Mouse (Mus musculus): ENCODE measurements around the gene Prkg1.
A peak's percentile ranks its signal among the peaks of the same experiment; 100 is the strongest.

Prkg1 gene

DNA sequence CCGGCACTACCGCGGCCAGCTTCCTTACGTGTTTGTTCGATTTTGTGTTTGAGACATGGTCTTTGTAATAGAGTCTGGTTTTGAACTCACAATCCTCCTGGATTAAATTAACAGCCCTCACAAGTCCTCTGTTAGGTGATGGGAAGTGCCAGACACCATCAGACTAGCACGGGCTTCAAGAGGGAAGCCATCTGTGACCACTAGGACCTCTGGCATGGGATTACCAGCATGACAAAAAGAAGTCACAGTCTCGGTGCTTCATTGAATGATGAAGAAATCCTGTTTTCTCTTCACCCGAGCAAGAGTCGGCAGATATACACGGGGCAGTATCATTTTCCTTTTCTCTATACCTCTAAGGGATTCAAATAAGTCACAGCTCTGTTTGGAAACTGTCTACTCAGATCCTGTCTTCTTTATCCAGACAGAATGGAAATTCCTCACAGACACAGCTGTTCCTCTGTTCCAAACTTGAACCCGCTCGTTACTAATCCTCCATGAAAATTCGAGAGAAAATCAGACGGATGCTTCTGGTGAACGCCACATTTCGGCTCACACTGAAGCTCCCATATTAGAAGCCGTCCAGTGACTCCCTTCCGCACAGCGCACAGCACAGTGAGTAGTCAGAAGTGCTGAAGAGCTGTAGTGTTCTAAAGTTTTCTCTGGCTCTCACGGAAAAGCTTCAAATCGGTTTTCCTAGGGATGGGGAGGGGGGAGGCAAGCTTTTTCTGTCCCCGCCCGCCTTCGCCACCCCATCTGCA lies 690.7 kb downstream of the Prkg1 start:
- DNase-seq (ENCODE audit: low read depth, low spot score): no peak

DNA sequence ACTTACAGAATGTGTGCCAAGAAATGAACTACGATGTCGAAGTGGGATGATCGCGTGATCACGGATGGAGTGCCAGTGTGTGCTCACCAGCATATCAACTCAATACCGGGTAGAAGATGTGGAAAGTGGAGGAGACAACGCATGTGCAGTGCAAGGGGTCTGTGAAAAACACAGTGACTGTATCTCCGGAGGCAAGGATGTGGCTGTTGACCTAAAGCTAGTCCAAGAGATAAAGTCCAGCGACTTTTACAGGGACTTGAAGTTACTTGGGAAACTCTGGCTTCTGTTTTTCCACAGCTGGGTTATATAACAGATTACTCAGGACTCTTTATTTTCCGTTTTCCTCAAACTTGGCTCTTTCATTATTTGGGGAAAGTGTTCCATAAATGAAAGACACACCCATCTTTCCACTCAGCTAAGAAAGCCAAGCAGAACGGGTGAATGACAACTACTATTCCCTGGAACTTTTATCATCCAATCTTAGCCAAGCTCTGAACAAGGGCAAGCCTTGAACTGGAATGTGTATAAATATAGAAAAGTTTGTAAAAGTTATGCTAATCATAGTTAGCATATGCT lies 699.5 kb downstream of the Prkg1 start:
- no peak for DNase-seq (ENCODE audit: low read depth, low spot score)

DNA sequence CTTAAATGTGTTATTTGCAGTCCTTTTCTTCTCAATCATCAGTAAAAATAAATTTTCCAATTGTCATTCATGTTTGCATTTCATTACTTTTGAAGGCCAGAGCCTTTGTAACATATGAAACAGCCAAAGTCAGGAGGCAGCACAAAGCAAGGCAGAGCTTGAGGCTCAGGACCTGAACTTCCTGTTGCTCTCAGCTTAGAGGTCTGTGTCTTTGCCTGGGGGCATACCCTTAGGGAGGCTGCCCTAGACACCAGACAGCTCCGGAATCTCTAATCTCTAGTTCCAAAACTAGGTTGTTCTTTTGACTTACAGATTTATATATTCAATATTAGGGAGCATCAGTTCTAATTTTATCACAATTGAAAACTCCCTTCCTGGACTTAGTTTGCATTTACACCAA lies 700.1 kb downstream of the Prkg1 start:
- no peak for DNase-seq (ENCODE audit: low read depth, low spot score)

DNA sequence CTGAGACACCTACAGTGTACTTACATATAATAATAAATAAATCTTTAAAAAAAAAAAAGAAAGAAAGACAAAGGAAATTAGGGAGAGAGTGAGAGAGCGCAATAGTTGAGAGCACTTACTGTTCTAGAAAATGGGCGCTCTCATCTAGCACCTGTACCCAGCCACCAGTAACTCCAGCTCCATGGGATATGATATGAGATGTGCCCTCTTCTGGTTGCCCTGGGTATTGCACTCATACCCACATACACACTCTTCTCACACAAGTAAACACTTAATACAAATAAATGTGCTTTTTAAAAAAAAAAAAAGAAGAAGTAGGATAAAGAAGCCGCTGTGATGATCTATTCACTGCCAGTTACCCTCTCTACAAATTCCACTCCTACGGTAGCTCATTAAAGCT lies 718.2 kb downstream of the Prkg1 start:
- peak; percentile 2 for DNase-seq (ENCODE audit: low read depth, low spot score)

DNA sequence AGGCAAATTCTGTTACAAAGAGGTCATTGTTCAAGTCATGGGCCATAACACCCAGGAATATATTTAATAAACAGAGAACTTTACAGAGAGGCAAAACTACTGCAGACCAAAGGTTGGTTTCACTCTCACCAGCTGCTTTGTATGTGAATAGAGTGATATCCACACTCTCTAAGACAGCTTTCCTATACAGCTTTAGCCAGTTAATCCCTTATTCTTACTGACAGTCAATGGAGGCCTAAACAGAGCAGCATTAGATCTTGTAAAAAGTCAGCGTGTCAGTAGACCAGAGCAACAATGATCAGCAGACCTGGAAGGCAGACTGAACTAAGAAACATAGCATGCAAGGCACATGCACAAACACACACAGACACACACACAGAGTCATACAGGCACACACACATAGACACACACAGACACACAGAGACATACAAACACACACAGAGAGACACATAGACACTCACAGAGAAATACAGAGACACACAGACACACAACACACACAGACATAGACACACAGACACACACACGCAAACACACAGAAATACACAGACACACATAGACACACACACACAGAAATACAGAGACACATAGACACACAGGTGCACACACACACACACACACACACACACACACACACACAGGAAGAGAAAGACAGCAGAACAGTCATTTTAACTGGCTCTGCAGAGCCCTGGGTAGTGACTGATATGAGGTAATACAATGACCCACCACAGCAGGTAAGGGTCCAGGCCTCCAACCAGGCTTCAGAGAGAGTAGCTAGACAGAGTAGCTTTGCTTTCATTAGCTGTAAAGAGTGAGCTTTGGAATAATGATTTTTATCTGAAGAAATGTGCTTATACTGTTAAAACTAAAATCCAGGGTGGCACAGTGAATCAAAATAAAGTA lies 723.6 kb downstream of the Prkg1 start:
- DNase-seq (ENCODE audit: low read depth, low spot score): no peak

DNA sequence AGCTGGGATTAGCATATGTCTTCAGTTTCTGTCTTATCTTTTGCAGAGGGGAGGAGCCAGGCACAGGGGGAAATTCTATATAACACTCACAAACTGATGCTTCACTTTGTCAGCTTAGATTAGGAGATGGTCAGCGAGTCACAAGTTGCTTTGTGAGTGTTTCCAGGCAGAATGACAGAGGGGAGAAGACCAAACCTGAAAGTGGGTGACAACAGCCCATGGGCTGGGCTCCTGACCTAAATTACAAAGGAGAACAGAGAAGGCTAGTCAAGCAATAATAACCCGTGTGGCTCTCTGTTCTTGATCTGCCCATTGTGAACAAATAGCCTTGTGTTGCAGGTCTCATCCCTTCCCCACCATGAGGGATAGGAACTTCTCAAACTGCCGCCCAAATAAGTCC lies 725.9 kb downstream of the Prkg1 start:
- no peak for DNase-seq (ENCODE audit: low read depth, low spot score)

DNA sequence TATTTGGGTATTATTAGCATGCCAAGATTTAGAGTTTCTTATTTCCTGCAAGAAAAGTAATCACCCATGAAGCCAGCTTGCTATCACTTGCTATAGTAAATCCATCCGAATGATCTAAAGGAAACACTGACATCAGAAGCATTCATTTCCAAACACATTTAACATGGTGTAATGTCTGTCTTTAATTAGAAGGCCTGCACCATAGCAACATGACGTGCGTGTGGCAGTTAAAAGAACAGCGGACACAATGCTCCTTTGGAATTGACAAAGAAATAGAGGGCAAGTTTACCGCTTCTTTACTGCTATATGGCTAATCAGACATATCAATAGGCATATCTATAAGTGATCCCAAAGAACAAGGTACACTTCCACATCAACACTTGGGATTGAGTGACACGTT lies 733.2 kb downstream of the Prkg1 start:
- no peak for DNase-seq (ENCODE audit: low read depth, low spot score)

DNA sequence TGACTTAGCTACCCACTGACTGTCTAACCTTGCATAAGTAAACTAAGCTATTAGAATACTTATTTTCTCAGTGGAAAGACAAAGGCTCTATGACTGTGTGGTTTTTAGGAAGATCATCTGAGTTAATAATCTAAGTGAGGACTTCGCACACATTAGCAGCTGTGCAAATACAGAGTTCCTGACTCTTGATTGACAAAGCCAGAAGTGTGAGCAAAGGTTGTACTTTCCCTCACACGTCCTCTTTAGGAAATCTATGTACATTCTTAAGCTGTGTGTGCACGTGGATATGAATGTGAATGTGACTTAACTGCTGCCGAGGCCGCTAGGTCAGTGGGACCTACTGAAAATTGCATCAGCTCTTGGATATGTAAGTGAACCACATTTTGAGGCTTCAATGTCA lies 738.0 kb downstream of the Prkg1 start:
- no peak for DNase-seq (ENCODE audit: low read depth, low spot score)

DNA sequence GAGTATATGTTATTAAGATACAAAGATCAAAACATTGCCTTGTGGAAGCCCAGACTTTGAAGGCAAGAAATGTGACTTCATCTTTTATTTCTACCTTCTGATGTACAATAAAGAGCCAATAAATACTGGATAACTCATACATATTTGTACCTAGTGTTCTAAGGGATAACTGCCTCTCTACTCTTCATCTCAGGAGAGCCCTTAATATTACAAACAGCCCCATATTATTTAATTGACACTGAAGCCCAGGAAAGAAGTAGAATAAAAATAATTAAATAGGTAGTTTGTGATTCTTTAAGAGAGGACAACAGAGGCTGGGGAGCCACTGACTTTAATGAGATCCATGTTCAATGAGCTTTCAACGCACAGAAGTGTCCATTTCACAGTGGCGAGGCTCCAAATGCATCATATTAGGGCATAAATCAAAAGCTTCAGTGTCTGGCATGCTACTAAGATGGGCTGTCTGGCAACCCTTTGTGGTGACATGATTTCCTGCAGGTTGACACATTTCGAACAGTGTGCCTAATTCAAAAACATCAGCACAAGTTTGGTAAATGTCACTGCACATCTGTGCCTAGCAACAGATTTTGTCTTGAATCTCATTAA lies 753.2 kb downstream of the Prkg1 start:
- no peak for DNase-seq (ENCODE audit: low read depth, low spot score)

DNA sequence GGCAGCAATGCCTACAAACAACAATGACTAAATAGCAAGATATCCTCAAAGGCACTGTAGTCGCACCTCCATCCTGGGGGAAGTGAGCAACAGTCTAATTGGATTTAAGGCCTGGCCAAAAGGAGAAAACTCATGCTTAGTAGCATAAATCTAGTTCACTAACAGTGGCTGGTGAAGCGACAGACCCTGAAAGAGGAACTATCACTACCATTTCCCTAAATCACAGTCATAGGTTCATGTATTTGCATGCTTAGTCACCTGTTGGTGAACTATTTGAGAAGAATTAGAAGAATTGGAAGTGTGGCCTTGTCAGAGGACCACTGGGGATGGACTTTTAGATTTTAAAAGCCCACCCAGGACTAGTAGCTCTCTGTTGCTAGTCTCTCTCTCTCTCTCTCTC lies 766.3 kb downstream of the Prkg1 start:
- peak; percentile 1 for DNase-seq (ENCODE audit: low read depth, low spot score)

DNA sequence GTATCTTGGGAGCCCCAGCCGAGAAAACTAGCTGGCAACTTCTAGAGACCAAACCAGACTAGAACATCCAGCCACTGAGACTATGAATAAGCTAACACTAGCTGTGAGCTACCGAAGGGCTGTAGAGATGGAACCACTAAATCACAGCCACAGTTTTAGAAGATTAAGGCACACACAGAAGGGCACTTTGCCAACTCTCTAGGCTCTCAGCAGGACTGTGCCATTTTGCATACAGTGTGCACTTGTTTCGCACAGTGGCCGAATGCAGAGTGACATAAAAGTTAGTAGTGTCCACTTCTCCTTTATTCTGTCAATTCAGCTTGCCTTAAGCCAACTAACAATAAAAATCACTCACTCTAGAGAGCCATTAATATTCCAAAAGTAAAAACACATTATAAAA lies 774.4 kb downstream of the Prkg1 start:
- no peak for DNase-seq (ENCODE audit: low read depth, low spot score)

DNA sequence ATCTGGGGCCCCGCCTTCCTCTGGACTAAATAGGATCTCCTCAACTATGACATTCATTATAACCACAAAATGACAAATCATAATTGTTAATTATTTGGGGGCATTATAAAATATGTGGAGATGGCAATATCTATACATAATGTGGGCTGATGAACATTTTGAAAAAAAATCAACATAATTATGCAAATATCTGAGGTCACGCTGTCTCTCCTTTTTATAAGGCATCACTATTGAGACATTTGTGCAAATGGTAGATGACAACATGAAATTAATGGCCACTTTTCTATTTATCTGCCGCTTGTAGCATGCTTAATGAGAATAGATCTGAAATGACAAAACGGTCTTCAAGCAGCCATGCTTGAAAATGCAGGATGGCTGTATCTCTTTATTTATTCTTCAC lies 782.4 kb downstream of the Prkg1 start:
- DNase-seq (ENCODE audit: low read depth, low spot score): no peak

DNA sequence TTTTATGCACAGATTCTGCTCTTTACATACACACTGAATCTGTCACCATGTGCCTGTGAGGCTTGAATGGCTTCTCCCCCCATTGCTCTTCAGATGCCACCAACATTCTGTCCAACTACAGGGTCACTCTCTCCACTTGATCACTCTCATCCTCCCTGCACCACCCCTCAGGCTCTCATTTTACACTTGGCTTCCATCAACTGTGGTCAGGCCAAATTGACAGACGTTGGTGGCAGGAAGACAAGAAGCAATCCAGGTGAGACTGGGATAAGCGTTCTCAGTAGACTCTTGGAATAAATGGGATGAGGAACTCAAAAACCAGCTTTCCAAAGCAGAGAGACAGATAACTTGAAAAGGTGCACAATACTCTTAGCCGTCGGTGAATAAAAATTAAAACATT lies 786.7 kb downstream of the Prkg1 start:
- DNase-seq (ENCODE audit: low read depth, low spot score): no peak

DNA sequence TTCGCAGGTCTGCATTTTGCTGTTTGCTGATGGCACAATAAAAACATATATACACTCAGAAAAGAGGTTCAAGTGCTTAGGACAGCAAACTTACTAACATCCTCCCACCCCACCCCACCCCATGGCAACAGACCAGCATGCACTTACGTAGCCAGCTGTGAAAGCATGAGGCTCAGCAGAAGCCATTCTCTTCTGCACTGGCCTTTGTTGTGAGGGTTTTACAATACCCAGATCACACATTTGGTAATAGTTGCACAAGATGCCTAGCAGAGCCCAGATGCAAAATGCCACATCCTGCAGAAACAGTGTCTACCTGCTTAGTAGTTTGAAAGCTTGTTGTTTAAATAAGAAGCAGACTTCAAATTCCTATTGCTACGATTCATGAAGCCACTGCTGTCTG lies 814.2 kb downstream of the Prkg1 start:
- DNase-seq (ENCODE audit: low read depth, low spot score): no peak

DNA sequence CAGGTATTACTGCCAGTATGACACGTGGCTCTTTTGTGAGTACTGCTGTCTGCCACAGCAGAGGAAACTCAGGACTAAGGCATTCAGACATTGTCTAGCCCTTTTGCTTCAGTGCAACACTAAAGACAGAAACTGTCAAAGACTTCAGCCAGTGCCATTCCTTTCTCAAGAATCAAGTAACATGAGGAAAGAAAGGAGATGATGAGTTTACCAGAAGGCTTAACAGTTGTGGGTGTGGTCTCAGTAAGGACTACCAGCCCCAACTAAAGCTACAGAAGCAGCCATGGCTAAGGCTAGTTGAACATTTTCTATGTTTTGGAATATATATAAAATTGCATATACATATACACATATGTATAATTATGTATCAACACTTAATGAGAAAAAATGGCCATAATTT lies 816.6 kb downstream of the Prkg1 start:
- DNase-seq (ENCODE audit: low read depth, low spot score): no peak

DNA sequence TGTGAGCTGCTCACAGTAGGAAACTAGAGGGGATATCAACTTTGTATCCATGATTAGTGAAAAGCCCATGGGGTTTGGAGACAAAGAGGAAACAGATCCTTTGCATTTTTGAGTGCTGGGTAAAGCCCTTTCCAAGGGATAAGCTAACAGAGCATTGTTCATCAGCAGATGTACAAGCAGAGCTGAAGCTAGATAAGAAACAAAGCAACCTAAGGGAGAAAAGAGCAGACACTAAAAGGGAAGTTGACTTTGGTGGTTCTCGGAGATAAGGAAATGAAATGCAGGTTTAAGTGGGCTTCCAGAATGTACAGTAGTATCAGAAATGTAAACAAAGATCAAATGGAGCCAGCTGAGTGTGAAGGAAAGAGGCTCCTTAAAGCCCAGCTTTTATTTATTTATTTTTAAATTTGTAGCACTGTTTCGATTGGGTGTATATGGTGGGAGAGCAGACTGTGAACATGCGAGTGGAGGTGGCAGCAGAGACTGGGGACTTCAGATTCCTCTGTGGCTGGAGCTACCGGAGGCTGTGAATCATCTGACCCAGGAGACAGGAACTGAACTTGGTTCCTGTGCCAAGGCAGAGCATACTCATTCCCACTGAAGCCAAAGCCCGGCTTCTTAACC lies 822.4 kb downstream of the Prkg1 start:
- DNase-seq (ENCODE audit: low read depth, low spot score): no peak

DNA sequence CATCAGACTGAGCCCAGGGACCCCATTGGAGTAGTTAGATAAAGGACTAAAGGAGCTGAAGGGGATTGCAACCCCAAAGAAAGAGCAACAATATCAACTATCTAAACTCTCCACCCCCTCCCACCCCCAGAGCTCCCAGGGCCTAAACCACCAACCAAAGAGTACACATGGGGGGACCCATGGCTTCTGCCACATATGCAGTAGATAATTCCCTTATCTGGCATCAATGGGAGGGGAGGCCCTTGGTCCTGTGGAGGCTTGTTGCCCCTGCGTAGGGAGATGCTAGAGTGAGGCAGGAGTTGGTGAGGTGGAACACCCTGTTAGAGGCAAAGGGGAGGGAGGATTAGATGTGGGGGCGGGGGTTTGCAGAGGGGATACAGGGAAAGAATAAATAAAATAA lies 826.8 kb downstream of the Prkg1 start:
- DNase-seq (ENCODE audit: low read depth, low spot score): no peak

DNA sequence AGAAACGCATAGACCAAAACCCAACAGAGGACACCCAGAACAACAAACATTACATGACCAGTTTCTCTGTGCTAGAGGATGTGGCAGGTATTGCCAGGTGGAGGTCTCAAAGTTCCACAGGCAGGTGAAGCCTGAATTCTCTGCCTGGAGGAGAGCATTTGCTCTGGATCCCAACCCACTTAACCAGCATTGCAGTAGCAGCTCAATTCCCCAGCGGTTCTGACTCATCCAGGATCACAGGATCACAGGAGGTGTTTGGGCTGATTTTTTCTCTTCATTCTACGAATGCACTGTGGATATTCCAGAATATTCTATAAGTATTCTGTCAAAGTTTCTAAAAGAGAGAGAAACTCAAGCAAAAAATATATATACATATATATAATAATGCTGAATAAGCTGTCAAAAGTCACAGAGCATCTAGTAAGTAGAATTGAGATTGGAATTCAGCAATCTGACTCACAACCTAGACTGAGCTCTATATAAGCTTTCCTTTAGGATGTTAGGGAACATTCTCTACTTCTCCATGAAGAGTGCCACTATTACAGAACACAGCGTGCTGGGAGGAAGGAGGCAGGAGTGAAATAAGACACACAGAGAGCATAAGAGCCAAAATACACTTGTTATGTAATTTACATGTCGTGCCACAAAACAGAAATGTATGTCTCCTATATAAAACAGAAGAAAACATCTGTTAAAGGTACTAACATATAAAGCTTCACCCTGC lies 833.2 kb downstream of the Prkg1 start:
- DNase-seq (ENCODE audit: low read depth, low spot score): no peak

DNA sequence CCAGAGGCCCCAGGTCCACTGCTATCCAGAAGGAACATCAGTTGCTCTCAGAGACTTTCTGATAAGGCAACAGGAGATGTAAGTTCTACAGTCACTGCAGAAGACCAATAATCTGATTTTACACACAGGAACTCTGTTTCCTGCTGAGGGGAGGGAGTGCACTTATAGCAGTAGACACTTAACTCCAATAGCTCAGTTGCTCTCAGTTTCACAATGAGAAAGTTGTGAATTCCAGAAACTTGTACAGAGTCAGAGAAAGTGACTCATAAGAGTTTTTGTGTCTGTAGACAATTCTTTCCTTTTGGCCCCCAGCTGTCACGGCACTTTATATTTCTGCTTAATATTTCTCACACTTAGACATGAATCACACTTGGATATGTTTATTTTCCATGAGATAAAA lies 840.8 kb downstream of the Prkg1 start:
- no peak for DNase-seq (ENCODE audit: low read depth, low spot score)

DNA sequence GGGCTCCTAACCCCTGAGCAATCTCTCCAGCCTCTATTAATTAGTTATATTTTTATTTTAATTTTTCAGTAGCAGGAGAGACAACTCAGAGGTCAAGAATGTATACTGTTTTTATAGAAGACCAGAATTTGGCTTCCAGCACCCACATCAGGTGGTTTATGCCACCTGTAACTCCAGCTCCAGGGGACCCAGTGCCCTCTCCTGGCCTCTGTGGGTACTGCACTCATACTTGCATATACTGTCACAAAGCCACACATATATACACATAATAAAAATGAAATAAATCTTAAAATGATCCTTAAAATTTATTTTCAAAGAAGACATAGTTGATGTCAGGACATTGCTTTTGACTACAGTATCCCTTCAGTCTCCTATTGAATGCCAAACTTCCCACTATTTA lies 862.5 kb downstream of the Prkg1 start:
- DNase-seq (ENCODE audit: low read depth, low spot score): no peak

DNA sequence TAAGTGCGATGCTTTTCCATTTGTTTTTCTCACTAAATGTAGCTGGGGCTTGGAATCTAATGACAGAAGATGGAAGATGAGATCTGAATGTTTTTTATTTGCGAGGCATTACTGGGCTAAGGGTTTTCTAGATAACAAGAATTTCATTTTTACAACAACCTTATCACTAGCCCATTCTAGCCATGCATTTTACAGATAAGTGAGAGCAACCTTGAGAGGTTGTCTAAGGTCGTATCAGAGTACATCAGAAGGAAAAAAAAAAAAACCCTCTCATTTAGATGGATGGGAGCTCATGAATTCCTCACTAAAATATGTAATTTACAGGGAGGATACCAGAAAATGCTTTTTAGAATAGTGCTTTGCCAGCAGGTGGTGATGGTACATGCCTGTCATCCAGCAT lies 863.8 kb downstream of the Prkg1 start:
- no peak for DNase-seq (ENCODE audit: low read depth, low spot score)

All from A20 (cell line).